Mouse (Mus musculus) embryonic facial prominence, embryonic 12.5 days (tissue): ENCODE data around the gene Lama5. TPM values are rescaled to one million over a fixed set of nuclear protein-coding genes. Genes with fewer than 3 reads are reported as not detected.

ENCODE experiments used
- ATAC-seq: fragments of 200-750 bp; cut with Nextera tagmentation; 2 replicates; pipeline ENCODE4 v1.8.0; 2017; ENCODE audit not compliant: insufficient number of reproducible peaks, insufficient read depth, low FRiP score, low TSS enrichment
- H3K27ac ChIP-seq: fragments of 300-500 bp; sonication (generic); 2 replicates; pipeline ENCODE4 v1.5.1; 2016; ENCODE audit warnings: mild to moderate bottlenecking
- H3K27me3 ChIP-seq: fragments of 300-500 bp; sonication (generic); 2 replicates; pipeline ENCODE4 v1.6.1; 2016; ENCODE audit warnings: mild to moderate bottlenecking, moderate library complexity
- H3K36me3 ChIP-seq: fragments of 300-500 bp; sonication (generic); 2 replicates; pipeline ENCODE4 v1.6.1; 2016; ENCODE audit warnings: mild to moderate bottlenecking
- H3K4me1 ChIP-seq: fragments of 300-500 bp; sonication (generic); 2 replicates; pipeline ENCODE4 v1.6.1; 2016
- H3K4me2 ChIP-seq: fragments of 300-500 bp; sonication (generic); replicated peaks from 2 replicates; pipeline ENCODE4 v1.6.1; 2016; ENCODE audit warnings: mild to moderate bottlenecking, moderate library complexity
- H3K4me3 ChIP-seq: fragments of 300-500 bp; sonication (generic); 2 replicates; pipeline ENCODE4 v1.5.1; 2016; ENCODE audit warnings: mild to moderate bottlenecking
- H3K9ac ChIP-seq: fragments of 300-500 bp; sonication (generic); 2 replicates; pipeline ENCODE4 v1.6.1; 2016; ENCODE audit warnings: mild to moderate bottlenecking, moderate library complexity
- H3K9me3 ChIP-seq: fragments of 300-500 bp; sonication (generic); 2 replicates; pipeline ENCODE4 v1.6.1; 2016; ENCODE audit warnings: mild to moderate bottlenecking, moderate library complexity
- WGBS: fragments of 180-500 bp; shearing (Covaris S2); methylation state at CpG from one replicate; pipeline ENCODE4 v1.1.7; 2016; 5-methylcytosine and 5-hydroxymethylcytosine counted together
- polyA plus RNA-seq: library from polyadenylated mRNA; unstranded; fragments of >200 nt; fragmentation: Nextera tagmentation; extraction: Ambion mirVana; gene quantifications from 2 replicates; pipeline ENCODE4 v1.2.1, GENCODE M21; 2016

Gene Lama5
- polyA plus RNA-seq, 1 experiment from 2014 or later: 14.2 TPM

- ATAC-seq: peak; percentile 36; the same call in 1 of the 2 replicates
- peaks cover 3% of the 10 kb centered on the region; the same call in 1 of the 2 replicates for H3K4me1 ChIP-seq
- H3K27me3 ChIP-seq: no peaks in the 10 kb centered on the region
These were observed 25.4 kb upstream of the Lama5 start for GRCm38 (mm10) chr2:180250930-180251611.

DNA sequence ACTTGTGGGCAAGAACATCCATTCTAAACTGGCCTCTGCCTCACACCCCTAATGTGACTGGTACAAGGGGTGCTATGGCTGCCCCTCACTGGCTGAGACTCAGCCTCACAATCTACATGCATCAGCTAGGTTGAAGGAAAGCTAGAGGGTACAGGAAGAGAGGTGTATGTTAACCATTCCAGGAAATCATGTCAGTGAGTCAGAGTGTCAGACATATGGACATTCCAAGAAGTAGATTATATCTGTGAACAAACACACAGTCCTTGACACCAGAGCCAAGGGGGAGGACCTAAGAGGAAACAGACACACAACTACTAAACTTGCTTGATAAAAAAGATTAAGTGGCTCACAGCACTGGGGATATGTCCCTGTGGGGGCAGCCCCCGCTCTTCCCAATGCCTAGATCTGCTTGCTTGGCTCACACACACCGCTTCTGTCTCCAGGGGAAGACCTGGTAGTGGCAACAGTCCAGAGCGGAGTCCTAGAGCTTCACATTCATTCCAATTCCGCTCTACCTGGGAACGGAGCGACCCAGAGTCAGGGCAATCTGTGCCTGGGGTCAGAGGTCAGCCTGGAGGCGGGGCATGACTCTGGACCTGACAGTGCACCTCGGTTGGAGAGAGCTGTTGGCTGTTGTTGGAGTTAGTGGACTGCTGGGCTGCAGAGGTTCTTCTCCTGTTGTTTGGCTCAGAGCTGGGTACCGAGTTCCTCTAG is 23.4 kb upstream of the Lama5 start:
- ATAC-seq: no peak
- H3K4me3 ChIP-seq: no peak overlapping the region
- H3K9ac ChIP-seq: no peak overlapping the region
- no peak overlapping the region for H3K4me2 ChIP-seq
- H3K9me3 ChIP-seq: no peaks in the 10 kb centered on the region
- no peaks in the 10 kb centered on the region for H3K27me3 ChIP-seq
- no peaks in the 10 kb centered on the region for H3K36me3 ChIP-seq
- no peak overlapping the region for H3K27ac ChIP-seq
- WGBS: 55% methylated on average over 9 of the region's 9 CpGs
- no peaks in the 10 kb centered on the region for H3K4me1 ChIP-seq

More at GRCm38 (mm10) chr2:180250930-180251611, 25.4 kb upstream of the Lama5 start:
- H3K36me3 ChIP-seq: no peaks in the 10 kb centered on the region
- H3K4me2 ChIP-seq: no peak overlapping the region
- no peak overlapping the region for H3K4me3 ChIP-seq
- no peaks in the 10 kb centered on the region for H3K9me3 ChIP-seq
- no peak overlapping the region for H3K27ac ChIP-seq
- H3K9ac ChIP-seq: no peak overlapping the region
- 25% methylated on average over 11 of the region's 11 CpGs for WGBS

GRCm38 (mm10) chr2:180247916-180248315 is 22.3 kb upstream of the Lama5 start:
- WGBS: 90% methylated on average over 5 of the region's 5 CpGs
- Histone ChIP-seq H3K27me3 (no peaks in the 10 kb centered on the region), H3K36me3 (no peaks in the 10 kb centered on the region), H3K9ac (no peak overlapping the region), H3K9me3 (no peaks in the 10 kb centered on the region), H3K4me1 (no peaks in the 10 kb centered on the region), H3K4me3 (no peak overlapping the region), H3K4me2 (no peak overlapping the region), H3K27ac (no peak overlapping the region)
- ATAC-seq: no peak

GRCm38 (mm10) chr2:180243108-180243507 is 17.4 kb upstream of the Lama5 start:
- no peaks in the 10 kb centered on the region for H3K4me1 ChIP-seq
- no peak overlapping the region for H3K27ac ChIP-seq
- no peak overlapping the region for H3K4me2 ChIP-seq
- no peaks in the 10 kb centered on the region for H3K9me3 ChIP-seq
- no peak overlapping the region for H3K9ac ChIP-seq
- H3K27me3 ChIP-seq: no peaks in the 10 kb centered on the region
- H3K4me3 ChIP-seq: no peak overlapping the region
- 89% methylated on average over 4 of the region's 4 CpGs for WGBS
- ATAC-seq: no peak
- no peaks in the 10 kb centered on the region for H3K36me3 ChIP-seq

GRCm38 (mm10) chr2:180238591-180238990 is 12.9 kb upstream of the Lama5 start:
- Histone ChIP-seq H3K4me3 (no peak overlapping the region), H3K9me3 (no peaks in the 10 kb centered on the region), H3K27ac (no peak overlapping the region), H3K9ac (no peak overlapping the region), H3K36me3 (no peaks in the 10 kb centered on the region), H3K4me1 (peaks cover 14% of the 10 kb centered on the region), H3K27me3 (no peaks in the 10 kb centered on the region), H3K4me2 (no peak overlapping the region)
- WGBS: 77% methylated on average over 5 of the region's 5 CpGs
- no peak for ATAC-seq

GRCm38 (mm10) chr2:180237601-180238345 is 12.1 kb upstream of the Lama5 start:
- ATAC-seq: no peak
- Histone ChIP-seq H3K9me3 (no peaks in the 10 kb centered on the region), H3K4me1 (peaks cover 14% of the 10 kb centered on the region), H3K4me3 (no peak overlapping the region), H3K36me3 (no peaks in the 10 kb centered on the region), H3K27me3 (no peaks in the 10 kb centered on the region), H3K9ac (no peak overlapping the region), H3K27ac (no peak overlapping the region), H3K4me2 (no peak overlapping the region)
- WGBS: 91% methylated on average over 7 of the region's 7 CpGs

DNA sequence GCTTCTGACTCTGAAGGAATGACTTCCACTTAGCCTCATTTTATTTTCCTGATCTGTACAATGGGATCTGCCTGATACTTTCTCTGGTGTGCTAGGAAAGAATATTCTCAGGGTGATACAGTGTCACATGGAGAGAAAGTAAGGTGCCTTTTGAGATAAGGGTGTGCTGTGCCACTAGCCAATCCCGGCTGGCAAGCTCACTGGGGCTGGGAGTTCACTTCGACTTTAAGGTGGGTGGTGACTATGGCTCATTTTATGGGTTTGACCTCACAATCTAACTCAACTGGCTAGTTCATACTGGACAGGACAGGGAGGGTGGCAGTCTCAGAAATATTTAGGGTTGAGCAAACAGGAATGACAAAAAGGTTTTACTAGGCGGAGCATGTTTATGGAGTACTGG is 11.3 kb upstream of the Lama5 start:
- H3K9ac ChIP-seq: no peak overlapping the region
- H3K27ac ChIP-seq: no peak overlapping the region
- H3K9me3 ChIP-seq: no peaks in the 10 kb centered on the region
- 81% methylated on average over 3 of the region's 3 CpGs for WGBS
- ATAC-seq: no peak
- H3K4me2 ChIP-seq: no peak overlapping the region
- peaks cover 14% of the 10 kb centered on the region for H3K4me1 ChIP-seq
- no peak overlapping the region for H3K4me3 ChIP-seq
- no peaks in the 10 kb centered on the region for H3K27me3 ChIP-seq
- no peaks in the 10 kb centered on the region for H3K36me3 ChIP-seq

GRCm38 (mm10) chr2:180236500-180236899 is 10.8 kb upstream of the Lama5 start:
- Histone ChIP-seq H3K9ac (no peak overlapping the region), H3K4me2 (no peak overlapping the region), H3K4me1 (peaks cover 14% of the 10 kb centered on the region), H3K4me3 (no peak overlapping the region), H3K27ac (no peak overlapping the region), H3K9me3 (no peaks in the 10 kb centered on the region), H3K27me3 (no peaks in the 10 kb centered on the region), H3K36me3 (no peaks in the 10 kb centered on the region)
- ATAC-seq: no peak
- 73% methylated on average over 2 of the region's 3 CpGs for whole genome bisulfite sequencing

- Histone ChIP-seq H3K4me1 (peaks cover 14% of the 10 kb centered on the region), H3K27me3 (no peaks in the 10 kb centered on the region), H3K9ac (no peak overlapping the region), H3K4me3 (no peak overlapping the region), H3K4me2 (no peak overlapping the region), H3K9me3 (no peaks in the 10 kb centered on the region), H3K27ac (no peak overlapping the region; the same call in 1 of the 2 replicates), H3K36me3 (no peaks in the 10 kb centered on the region)
- no peak for ATAC-seq
- 86% methylated on average over 4 of the region's 4 CpGs for WGBS
These were observed 10.1 kb upstream of the Lama5 start for GRCm38 (mm10) chr2:180235788-180236187.

DNA sequence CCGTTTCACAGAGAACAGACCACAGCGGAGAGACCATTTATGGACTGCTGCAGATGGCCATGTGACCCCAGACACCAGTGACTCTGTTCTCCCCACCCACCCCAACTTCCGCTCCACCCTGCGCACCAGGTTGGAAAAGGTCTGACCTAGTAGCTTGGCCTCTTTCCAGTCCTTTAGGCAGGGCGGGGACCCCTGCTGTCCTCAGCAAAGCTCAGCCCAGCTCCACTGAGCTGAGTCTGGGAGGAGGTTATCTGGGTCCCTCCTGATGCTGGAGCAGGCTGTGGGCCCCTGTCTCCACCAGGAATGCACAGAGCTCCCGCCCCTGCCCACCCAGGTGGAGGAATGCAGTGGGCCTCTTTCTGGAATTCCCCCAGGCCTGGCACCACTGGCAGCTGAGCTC is 9.3 kb upstream of the Lama5 start:
- no peaks in the 10 kb centered on the region for H3K36me3 ChIP-seq
- no peak overlapping the region for H3K4me3 ChIP-seq
- H3K9ac ChIP-seq: no peak overlapping the region
- peak; percentile 13; the same call in 1 of the 2 replicates for ATAC-seq
- WGBS: 55% methylated on average over 6 of the region's 6 CpGs
- H3K27ac ChIP-seq: peak overlapping the region; percentile 57
- H3K9me3 ChIP-seq: no peaks in the 10 kb centered on the region
- H3K4me1 ChIP-seq: peaks cover 14% of the 10 kb centered on the region
- H3K27me3 ChIP-seq: no peaks in the 10 kb centered on the region
- H3K4me2 ChIP-seq: 0 out of 2 replicates have a peak overlapping the region, but pooled peaks have one; percentile 3

- ATAC-seq: no peak
These were observed 8.7 kb upstream of the Lama5 start for GRCm38 (mm10) chr2:180234353-180234752.

More at GRCm38 (mm10) chr2:180234353-180234752, 8.7 kb upstream of the Lama5 start:
- no peak overlapping the region for H3K9ac ChIP-seq
- H3K27me3 ChIP-seq: no peaks in the 10 kb centered on the region
- 85% methylated on average over 8 of the region's 8 CpGs for WGBS
- H3K9me3 ChIP-seq: no peaks in the 10 kb centered on the region
- H3K4me2 ChIP-seq: no peak overlapping the region
- H3K27ac ChIP-seq: peak overlapping the region; percentile 57; the same call in 1 of the 2 replicates
- H3K4me1 ChIP-seq: peaks cover 14% of the 10 kb centered on the region
- H3K36me3 ChIP-seq: no peaks in the 10 kb centered on the region
- no peak overlapping the region for H3K4me3 ChIP-seq
